Mouse (Mus musculus) liver, embryonic 12.5 days (tissue): ENCODE data around the gene Prr7. TPM values are rescaled to one million over a fixed set of nuclear protein-coding genes. Genes with fewer than 3 reads are reported as not detected.

ENCODE experiments used
- ATAC-seq: fragments of 200-750 bp; cut with Nextera tagmentation; 2 replicates; pipeline ENCODE4 v1.8.0; 2017; ENCODE audit warnings: moderate number of reproducible peaks, mild to moderate bottlenecking, moderate library complexity
- H3K27ac ChIP-seq: fragments of 300-500 bp; sonication (generic); 2 replicates; pipeline ENCODE4 v1.5.1; 2016; ENCODE audit warnings: mild to moderate bottlenecking
- H3K27me3 ChIP-seq: fragments of 300-500 bp; sonication (generic); replicated peaks from 2 replicates; pipeline ENCODE4 v1.6.1; 2016; ENCODE audit warnings: mild to moderate bottlenecking, moderate library complexity
- H3K36me3 ChIP-seq: fragments of 300-500 bp; sonication (generic); 2 replicates; pipeline ENCODE4 v1.6.1; 2016; ENCODE audit warnings: mild to moderate bottlenecking, moderate library complexity
- H3K4me1 ChIP-seq: fragments of 300-500 bp; sonication (generic); 2 replicates; pipeline ENCODE4 v1.6.1; 2016
- H3K4me2 ChIP-seq: fragments of 300-500 bp; sonication (generic); 2 replicates; pipeline ENCODE4 v1.6.1; 2016; ENCODE audit warnings: mild to moderate bottlenecking, moderate library complexity
- H3K4me3 ChIP-seq: fragments of 300-500 bp; sonication (generic); 2 replicates; pipeline ENCODE4 v1.5.1; 2016; ENCODE audit warnings: mild to moderate bottlenecking, moderate library complexity
- H3K9ac ChIP-seq: fragments of 300-500 bp; sonication (generic); 2 replicates; pipeline ENCODE4 v1.6.1; 2016; ENCODE audit warnings: mild to moderate bottlenecking, moderate library complexity
- H3K9me3 ChIP-seq: fragments of 300-500 bp; sonication (generic); replicated peaks from 2 replicates; pipeline ENCODE4 v1.6.1; 2016; ENCODE audit warnings: mild to moderate bottlenecking, moderate library complexity
- WGBS: fragments of 180-500 bp; shearing (Covaris S2); methylation state at CpG from one replicate; pipeline ENCODE4 v1.1.7; 2016; ENCODE audit not compliant: insufficient replicate concordance; 5-methylcytosine and 5-hydroxymethylcytosine counted together
- polyA plus RNA-seq: library from polyadenylated mRNA; unstranded; fragments of >200 nt; fragmentation: Nextera tagmentation; extraction: Ambion mirVana; gene quantifications from 2 replicates; pipeline ENCODE4 v1.2.1, GENCODE M21; 2016

The Prr7 gene
- polyA plus RNA-seq, 1 experiment from 2014 or later, result not detected

GRCm38 (mm10) chr13:55449679-55450441 is 14.2 kb upstream of the Prr7 start:
- Histone ChIP-seq H3K4me2 (no peak overlapping the region), H3K27ac (peak overlapping the region; percentile 25; the same call in 1 of the 2 replicates), H3K36me3 (peaks cover 74% of the 10 kb centered on the region), H3K27me3 (no peaks in the 10 kb centered on the region), H3K9ac (peak overlapping the region; percentile 0; the same call in 1 of the 2 replicates), H3K4me1 (peaks cover 46% of the 10 kb centered on the region), H3K9me3 (no peaks in the 10 kb centered on the region), H3K4me3 (no peak overlapping the region)
- 70% methylated on average over 17 of the region's 17 CpGs for WGBS
- no peak for ATAC-seq

- Histone ChIP-seq H3K9ac (no peak overlapping the region), H3K9me3 (no peaks in the 10 kb centered on the region), H3K4me3 (no peak overlapping the region), H3K27me3 (no peaks in the 10 kb centered on the region), H3K27ac (0 out of 2 replicates have a peak overlapping the region, but pooled peaks have one; percentile 25), H3K4me2 (no peak overlapping the region), H3K36me3 (peaks cover 81% of the 10 kb centered on the region), H3K4me1 (peaks cover 46% of the 10 kb centered on the region)
- WGBS, result 89% methylated on average over 11 of the region's 11 CpGs
- ATAC-seq, result no peak
These were observed 13.5 kb upstream of the Prr7 start for GRCm38 (mm10) chr13:55450511-55450980.

GRCm38 (mm10) chr13:55451296-55451695 is 12.8 kb upstream of the Prr7 start:
- Histone ChIP-seq H3K4me2 (no peak overlapping the region), H3K27me3 (no peaks in the 10 kb centered on the region), H3K9me3 (no peaks in the 10 kb centered on the region), H3K4me3 (no peak overlapping the region), H3K9ac (no peak overlapping the region), H3K4me1 (peaks cover 38% of the 10 kb centered on the region), H3K27ac (no peak overlapping the region), H3K36me3 (peaks cover 88% of the 10 kb centered on the region)
- no peak for ATAC-seq
- 82% methylated on average over 10 of the region's 10 CpGs for WGBS

- Histone ChIP-seq H3K9me3 (no peaks in the 10 kb centered on the region), H3K9ac (no peak overlapping the region), H3K27ac (no peak overlapping the region), H3K4me1 (peaks cover 32% of the 10 kb centered on the region), H3K4me2 (no peak overlapping the region), H3K4me3 (no peak overlapping the region), H3K36me3 (peaks cover 95% of the 10 kb centered on the region), H3K27me3 (no peaks in the 10 kb centered on the region)
- WGBS, result 89% methylated on average over 16 of the region's 16 CpGs
- ATAC-seq, result no peak
These were observed 12.1 kb upstream of the Prr7 start for GRCm38 (mm10) chr13:55451785-55452549.

DNA sequence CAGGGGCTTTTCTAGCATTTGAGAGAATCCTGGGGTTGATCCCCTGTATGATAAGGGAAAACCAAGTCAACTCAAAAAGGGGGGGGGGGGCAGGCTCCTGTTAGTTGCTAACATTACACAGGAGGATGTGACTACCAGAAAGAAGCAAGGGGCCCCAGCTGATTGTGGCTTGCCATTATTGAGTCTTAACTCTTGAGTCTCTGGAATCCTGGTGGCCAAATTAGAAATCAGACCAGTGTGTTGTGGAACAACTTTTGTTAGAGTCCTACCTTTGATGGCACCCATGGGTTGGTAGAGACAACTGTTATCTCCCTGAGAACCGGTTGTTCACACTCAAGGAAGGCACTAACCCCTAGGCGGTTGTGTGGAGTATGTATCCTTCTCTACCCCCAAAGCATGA is 1.1 kb upstream of the Prr7 start:
- 0 out of 2 replicates have a peak overlapping the region, but pooled peaks have one; percentile 75 for H3K4me2 ChIP-seq
- H3K27ac ChIP-seq, result no peak overlapping the region
- peaks cover 47% of the 10 kb centered on the region for H3K36me3 ChIP-seq
- 40% methylated on average over 2 of the region's 2 CpGs for WGBS
- no peak overlapping the region for H3K9ac ChIP-seq
- H3K9me3 ChIP-seq, result no peaks in the 10 kb centered on the region
- peaks cover 17% of the 10 kb centered on the region for H3K4me1 ChIP-seq
- no peak for ATAC-seq
- H3K27me3 ChIP-seq, result peaks cover 60% of the 10 kb centered on the region
- H3K4me3 ChIP-seq, result no peak overlapping the region

DNA sequence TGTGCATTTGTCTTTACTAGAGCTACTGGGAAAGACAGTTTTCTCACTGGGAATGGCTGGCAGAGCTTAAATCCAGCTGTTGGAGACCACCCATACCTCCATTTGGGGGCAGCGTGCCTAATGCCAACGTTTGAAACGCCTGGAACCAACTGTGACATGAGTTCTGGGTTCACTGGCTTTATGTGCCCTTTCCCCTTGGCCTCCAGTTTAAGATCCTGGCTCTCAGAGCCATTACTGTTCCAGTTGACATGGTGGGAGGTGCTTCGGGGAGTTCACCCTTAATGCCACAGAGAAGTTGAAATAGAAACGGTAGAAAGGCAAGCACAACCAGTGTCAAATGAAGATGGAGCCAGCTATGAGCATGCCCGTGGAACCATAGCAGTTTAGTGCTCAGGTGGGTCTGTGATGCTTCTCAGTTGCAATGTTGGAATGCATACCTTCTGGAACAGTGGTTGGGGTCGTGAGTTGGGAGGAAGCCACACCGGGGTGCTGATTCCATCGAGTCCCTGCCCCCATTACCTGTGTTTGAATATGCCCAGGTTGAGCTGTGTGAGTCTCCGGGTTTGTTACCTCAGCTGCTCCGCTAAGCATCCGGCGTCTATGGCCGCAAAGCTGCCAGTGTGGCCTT is 554 bp upstream of the Prr7 start:
- Histone ChIP-seq H3K4me3 (peak overlapping the region; percentile 53), H3K4me2 (peak overlapping the region; percentile 75), H3K9me3 (no peaks in the 10 kb centered on the region), H3K27me3 (peaks cover 65% of the 10 kb centered on the region), H3K27ac (no peak overlapping the region), H3K36me3 (peaks cover 41% of the 10 kb centered on the region), H3K9ac (0 out of 2 replicates have a peak overlapping the region, but pooled peaks have one; percentile 42), H3K4me1 (peaks cover 17% of the 10 kb centered on the region)
- WGBS, result 17% methylated on average over 14 of the region's 14 CpGs
- ATAC-seq, result no peak

GRCm38 (mm10) chr13:55465184-55465583 is 1.1 kb downstream of the Prr7 start:
- Histone ChIP-seq H3K9me3 (no peaks in the 10 kb centered on the region), H3K36me3 (peaks cover 24% of the 10 kb centered on the region), H3K9ac (no peak overlapping the region), H3K4me3 (no peak overlapping the region), H3K27me3 (peaks cover 82% of the 10 kb centered on the region), H3K4me1 (peaks cover 17% of the 10 kb centered on the region), H3K27ac (no peak overlapping the region), H3K4me2 (no peak overlapping the region)
- ATAC-seq, result no peak
- 24% methylated on average over 3 of the region's 3 CpGs for WGBS

DNA sequence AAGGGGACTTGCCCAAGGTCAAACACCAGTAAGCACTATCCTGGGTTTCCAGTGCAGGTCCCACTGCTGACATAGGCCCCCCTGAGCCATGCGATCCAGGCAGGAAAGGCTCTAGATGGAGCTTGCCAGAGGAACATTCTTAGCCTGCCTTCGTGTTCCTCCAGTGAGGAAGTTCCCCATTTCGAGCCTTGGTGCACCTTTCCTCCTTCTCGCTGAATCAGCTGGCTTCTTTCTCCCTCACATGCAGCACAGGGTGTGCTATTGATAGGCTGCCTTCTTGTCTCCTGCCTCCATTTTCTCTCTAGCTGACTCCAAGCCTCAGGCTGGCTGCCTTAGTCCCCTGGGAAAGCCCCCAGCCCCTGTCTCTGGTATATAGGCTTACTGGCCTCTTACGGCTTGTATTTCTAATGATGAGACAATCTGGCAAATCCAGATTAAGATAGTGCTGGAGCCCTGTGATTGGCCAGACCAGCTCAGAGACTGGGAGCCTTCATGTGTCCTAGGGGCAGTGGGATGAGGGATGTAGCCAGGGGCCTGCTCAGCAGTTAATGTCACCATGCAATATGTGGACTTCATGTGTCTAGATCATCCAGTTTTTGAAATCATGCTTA is 1.9 kb downstream of the Prr7 start:
- ATAC-seq, result no peak
- Histone ChIP-seq H3K4me2 (no peak overlapping the region), H3K27ac (no peak overlapping the region), H3K27me3 (peaks cover 89% of the 10 kb centered on the region), H3K36me3 (peaks cover 17% of the 10 kb centered on the region; the same call in 1 of the 2 replicates), H3K4me3 (no peak overlapping the region), H3K4me1 (peaks cover 18% of the 10 kb centered on the region), H3K9ac (no peak overlapping the region), H3K9me3 (no peaks in the 10 kb centered on the region)
- WGBS, result 34% methylated on average over 5 of the region's 5 CpGs

DNA sequence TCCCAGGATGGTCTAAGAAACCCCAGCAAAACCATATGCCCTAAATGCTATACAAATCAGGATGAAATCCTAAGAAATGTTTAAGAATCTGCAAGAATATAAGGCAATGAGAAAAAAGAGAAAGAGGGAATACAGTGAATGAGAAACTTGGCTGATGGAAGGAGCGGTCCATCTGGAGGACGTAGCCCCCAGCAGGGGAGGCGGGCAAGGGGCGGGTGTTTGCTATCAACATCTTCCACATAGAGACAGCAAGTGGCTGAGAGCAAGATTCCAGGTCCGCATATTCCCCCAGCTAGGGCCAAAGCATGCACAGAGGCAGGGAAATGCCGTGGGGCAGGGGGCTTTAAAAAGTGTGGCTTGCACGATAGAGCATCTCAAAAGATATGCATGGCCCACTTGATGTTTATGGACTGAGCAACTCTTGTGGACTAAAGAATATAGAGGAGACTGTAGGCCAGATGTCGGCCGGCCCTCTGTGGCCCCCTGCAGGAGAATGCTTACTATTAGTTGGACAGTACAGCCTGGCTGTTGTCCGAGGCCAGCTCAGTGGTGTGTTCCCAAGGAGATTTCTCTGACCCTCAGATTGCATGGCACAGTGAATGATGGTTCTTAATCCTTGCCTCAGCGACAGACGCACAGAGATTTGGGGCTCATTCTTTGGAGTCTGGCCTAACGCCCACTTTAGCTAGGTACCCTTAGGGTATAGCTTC is 4.9 kb downstream of the Prr7 start:
- 38% methylated on average over 13 of the region's 13 CpGs for WGBS
- peaks cover 100% of the 10 kb centered on the region for H3K27me3 ChIP-seq

DNA sequence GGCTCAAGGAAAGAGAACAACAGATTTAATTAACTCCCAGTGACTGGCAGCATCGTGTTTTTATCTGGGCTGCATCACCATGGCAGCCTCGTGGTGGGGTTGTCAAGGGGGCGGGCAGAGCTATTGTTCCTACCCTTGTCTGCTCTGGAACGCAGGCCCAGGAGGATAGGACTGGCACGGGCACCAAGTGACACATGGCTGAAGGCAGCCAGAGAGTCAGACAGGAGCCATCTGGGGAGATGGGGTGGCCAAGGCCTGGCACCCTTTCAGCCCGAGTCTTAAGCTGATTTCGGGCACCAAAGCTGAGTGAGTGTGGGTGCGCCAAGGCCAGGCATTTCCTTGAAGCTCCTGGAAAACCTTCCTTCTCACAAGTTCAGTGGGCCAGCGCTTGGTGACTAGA is 6.3 kb downstream of the Prr7 start:
- WGBS, result 62% methylated on average over 9 of the region's 9 CpGs

More for the DNA sequence above, 4.9 kb downstream of the Prr7 start:
- Histone ChIP-seq H3K4me1 (peaks cover 33% of the 10 kb centered on the region), H3K36me3 (0 out of 2 replicates have a peak, but pooled peaks cover 2% of the 10 kb centered on the region), H3K9me3 (no peaks in the 10 kb centered on the region), H3K4me3 (no peak overlapping the region), H3K4me2 (no peak overlapping the region), H3K27ac (no peak overlapping the region), H3K9ac (no peak overlapping the region)
- no peak for ATAC-seq

More for the DNA sequence above, 6.3 kb downstream of the Prr7 start:
- H3K36me3 ChIP-seq, result peaks cover 10% of the 10 kb centered on the region
- no peak overlapping the region for H3K27ac ChIP-seq
- H3K4me3 ChIP-seq, result no peak overlapping the region
- H3K4me2 ChIP-seq, result no peak overlapping the region
- no peaks in the 10 kb centered on the region for H3K9me3 ChIP-seq
- H3K9ac ChIP-seq, result no peak overlapping the region
- ATAC-seq, result no peak
- peaks cover 24% of the 10 kb centered on the region for H3K4me1 ChIP-seq
- peaks cover 100% of the 10 kb centered on the region for H3K27me3 ChIP-seq
